Mouse (Mus musculus) kidney, adult 2 months (tissue): Measurements from ENCODE around the gene Mbd5.

Experiments
- CTCF ChIP-seq: fragments of 200-500 bp; conservative IDR thresholded peaks from 2 replicates; pipeline ENCODE4 v1.5.1; 2011; ENCODE audit warnings: low read depth, mild to moderate bottlenecking, control low read depth, low read length, moderate library complexity, mixed read lengths; ENCODE audit not compliant: insufficient read depth, insufficient read length
- POLR2A ChIP-seq: fragments of 200-500 bp; IDR thresholded peaks from one replicate; pipeline ENCODE4 v1.6.1; 2011; ENCODE audit warnings: low read depth, low read length, control low read depth

- TF ChIP-seq CTCF, result no peak
- TF ChIP-seq POLR2A, result no peak
Measured at GRCm38 (mm10) chr2:49367546-49367917, 418.2 kb downstream of the Mbd5 start.
